30 mouse cellular contexts compared by ENCODE assay signal in the genomic region with DNA sequence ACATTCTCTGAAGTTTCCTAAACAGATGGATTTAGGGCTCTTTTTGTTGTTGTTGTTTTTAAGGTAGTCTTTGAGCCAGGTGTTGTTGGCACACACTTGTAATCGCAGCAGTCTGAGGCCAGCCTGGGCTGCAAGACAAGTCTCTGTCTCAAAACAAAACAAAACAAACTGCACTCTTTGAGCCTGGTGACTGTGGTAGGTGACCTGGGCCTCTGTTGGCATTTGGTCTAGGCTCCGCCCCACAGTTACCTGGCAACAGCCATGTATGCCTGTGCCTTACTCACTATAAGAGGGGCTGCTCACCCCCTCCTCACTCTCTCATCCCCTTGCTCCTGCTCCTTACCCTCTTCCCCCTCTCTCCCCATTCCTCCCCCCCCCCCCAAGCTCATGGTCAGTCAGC. TPM values are rescaled to one million over a fixed set of nuclear protein-coding genes. Genes with fewer than 3 reads are reported as not detected.
DNase-seq lines count a peak whose midpoint lies in the region; ATAC-seq and TF ChIP-seq lines count a peak whose summit lies in the region.
"Had no signal": no experiment of that assay in that cellular context is flagged by ENCODE, and none has a peak within 500 bp of the region (broad histone marks: within the 10 kb centered on the region; RNA-seq: fewer than 3 reads in every experiment).

No protein-coding gene starts in this region.

- TF ChIP-seq CTCF in gastrocnemius, adult 2 months (IDR thresholded peaks at IDR 0.05), result no peak
- no peak for TF ChIP-seq CTCF in liver, adult 2 months (IDR thresholded peaks at IDR 0.05; ENCODE audit: low read depth, low read length)

- H3K9me3 ChIP-seq in kidney, embryonic 16.5 days (ENCODE audit: low read length), result no peaks in the 10 kb centered on the region
- H3K9me3 ChIP-seq in liver, embryonic 12.5 days (replicated peaks), result no peaks in the 10 kb centered on the region
- H3K9me3 ChIP-seq: embryonic facial prominence, embryonic 13.5 days; embryonic facial prominence, embryonic 15.5 days; forebrain, embryonic 10.5 days; forebrain, embryonic 12.5 days; G1E had no signal

- H3K27ac ChIP-seq in gastrocnemius, adult 2 months, result peak overlapping the region; percentile 43; the same call in 1 of the 2 replicates
- H3K27ac ChIP-seq in kidney, embryonic 16.5 days (ENCODE audit: low read length), result no peak overlapping the region
- H3K27ac ChIP-seq in liver, adult 2 months (replicated peaks; ENCODE audit: insufficient read depth, low read depth, low read length), result no peak overlapping the region
- no peak overlapping the region for H3K27ac ChIP-seq in liver, embryonic 12.5 days
- H3K27ac ChIP-seq: embryonic facial prominence, embryonic 13.5 days; embryonic facial prominence, embryonic 15.5 days; forebrain, embryonic 10.5 days; forebrain, embryonic 12.5 days had no signal

- no peak overlapping the region for H3K4me3 ChIP-seq in gastrocnemius, adult 2 months
- H3K4me3 ChIP-seq in kidney, embryonic 16.5 days (ENCODE audit: low read length), result no peak overlapping the region
- H3K4me3 ChIP-seq in liver, adult 2 months (ENCODE audit: insufficient read depth, low read depth, low read length), result no peak overlapping the region
- no peak overlapping the region for H3K4me3 ChIP-seq in liver, embryonic 12.5 days
- H3K4me3 ChIP-seq: embryonic facial prominence, embryonic 13.5 days; embryonic facial prominence, embryonic 15.5 days; erythroblast, embryonic 14.5 days; forebrain, embryonic 10.5 days; forebrain, embryonic 12.5 days had no signal

- no peaks in the 10 kb centered on the region for H3K79me2 ChIP-seq in liver, adult 2 months (ENCODE audit: control insufficient read depth, insufficient read depth, low read length)

- WGBS in kidney, embryonic 16.5 days, result 73% methylated on average over 2 of the region's 2 CpGs
- 66% methylated on average over 2 of the region's 2 CpGs for WGBS in liver, adult 2 months
- WGBS in liver, embryonic 12.5 days (ENCODE audit: insufficient replicate concordance), result 68% methylated on average over 2 of the region's 2 CpGs

- no peak for DNase-seq in gastrocnemius, adult 2 months
- DNase-seq in gastrocnemius, adult 18-20 months (ENCODE audit: low spot score), result no peak
- peak; percentile 38 for DNase-seq in kidney, adult 11 months
- peak; percentile 73 for DNase-seq in liver, adult 2 months (ENCODE audit: extremely low read depth, low read depth, low spot score)
- DNase-seq: adrenal gland, adult 8-10 months; adrenal gland, postnatal 14 days; adrenal gland, postnatal 36 days; B cell, adult 2 months; cerebellum, adult 11 months; cerebellum, adult 18-20 months; cerebellum, adult 8-10 months; cerebellum, adult 9-11 months; cerebellum, postnatal 14 days; cerebellum, postnatal 36 days; embryo, embryonic 11 days had no signal

- no peak for ATAC-seq in kidney, embryonic 16.5 days (ENCODE audit: low FRiP score, low TSS enrichment)
- ATAC-seq in liver, embryonic 12.5 days, result no peak
- ATAC-seq: activated CD4-positive, CD25-positive, alpha-beta regulatory T cell, adult 4 months; CD4-positive, CD25-positive, alpha-beta regulatory T cell, adult 4 months; forebrain, embryonic 14.5 days; forebrain, embryonic 16.5 days; Patski had no signal

- no peak overlapping the region for H3K4me2 ChIP-seq in kidney, embryonic 16.5 days (replicated peaks; ENCODE audit: low read depth, low read length)
- no peak overlapping the region for H3K4me2 ChIP-seq in liver, embryonic 12.5 days
- H3K4me2 ChIP-seq: embryonic facial prominence, embryonic 13.5 days; embryonic facial prominence, embryonic 15.5 days; forebrain, embryonic 12.5 days had no signal

- no peaks in the 10 kb centered on the region for H3K36me3 ChIP-seq in kidney, embryonic 16.5 days (ENCODE audit: insufficient read depth, low read length)
- H3K36me3 ChIP-seq in liver, adult 2 months (ENCODE audit: control insufficient read depth, insufficient read depth, low read length), result no peaks in the 10 kb centered on the region
- H3K36me3 ChIP-seq in liver, embryonic 12.5 days, result no peaks in the 10 kb centered on the region
- H3K36me3 ChIP-seq: embryonic facial prominence, embryonic 13.5 days; embryonic facial prominence, embryonic 15.5 days; forebrain, embryonic 10.5 days; forebrain, embryonic 12.5 days; G1E had no signal

- TF ChIP-seq POLR2A in liver, adult 2 months (IDR thresholded peaks at IDR 0.05; ENCODE audit: extremely low read depth, insufficient read depth, low read length), result no peak

- intact Hi-C loops in gastrocnemius, adult 2 months (cut with DNase I), result no loop called here

- no peak overlapping the region for H3K9ac ChIP-seq in kidney, embryonic 16.5 days (replicated peaks; ENCODE audit: low read length)
- H3K9ac ChIP-seq in liver, adult 2 months (ENCODE audit: low read depth, low read length), result no peak overlapping the region
- H3K9ac ChIP-seq in liver, embryonic 12.5 days, result no peak overlapping the region
- H3K9ac ChIP-seq: embryonic facial prominence, embryonic 13.5 days; embryonic facial prominence, embryonic 15.5 days; forebrain, embryonic 12.5 days had no signal

- H3K4me1 ChIP-seq in kidney, embryonic 16.5 days (ENCODE audit: insufficient read depth, low read length), result peaks cover 11% of the 10 kb centered on the region
- peaks cover 10% of the 10 kb centered on the region for H3K4me1 ChIP-seq in liver, adult 2 months (ENCODE audit: control insufficient read depth, insufficient read depth, low read length)
- H3K4me1 ChIP-seq in liver, embryonic 12.5 days, result peaks cover 26% of the 10 kb centered on the region
- H3K4me1 ChIP-seq: embryonic facial prominence, embryonic 13.5 days; embryonic facial prominence, embryonic 15.5 days; forebrain, embryonic 12.5 days had no signal

- H3K27me3 ChIP-seq in kidney, embryonic 16.5 days (ENCODE audit: insufficient read depth, low read length), result no peaks in the 10 kb centered on the region
- H3K27me3 ChIP-seq in liver, adult 2 months (ENCODE audit: control insufficient read depth, insufficient read depth, low read length), result no peaks in the 10 kb centered on the region
- H3K27me3 ChIP-seq in liver, embryonic 12.5 days (replicated peaks), result peaks cover 20% of the 10 kb centered on the region
- H3K27me3 ChIP-seq: CH12.LX; embryonic facial prominence, embryonic 13.5 days; embryonic facial prominence, embryonic 15.5 days; forebrain, embryonic 12.5 days; Patski had no signal

RNA-seq across cellular contexts. Expression of a gene that starts 9.4 kb away (rescaled TPM):
- 10 to 100 TPM; 82.3 to 82.4 TPM for total RNA-seq in gastrocnemius, adult 2 months (2021)
- 100 to 1,000 TPM in 1 of 2 experiments, 10 to 100 TPM in 1; 78.2 to 106 TPM for total RNA-seq in gastrocnemius, adult 18-20 months (2021)
- 90.9 and 96.3 TPM in 2 replicates for polyA plus RNA-seq in kidney, embryonic 16.5 days (2015; fragmentation: Nextera tagmentation; extraction: Ambion mirVana)
- 41.3 and 45.8 TPM in 2 replicates for total RNA-seq in liver, adult 2 months (2014; rRNA removed)
- 27.5 and 33.8 TPM in 2 replicates for polyA plus RNA-seq in liver, adult 2 months (2012; rRNA removed)
- polyA plus RNA-seq in liver, embryonic 12.5 days (2016; fragmentation: Nextera tagmentation; extraction: Ambion mirVana), result 40.4 and 42.0 TPM in 2 replicates

RNA-seq across cellular contexts. Expression of a gene that starts 26.1 kb away (rescaled TPM):
- not detected for total RNA-seq in gastrocnemius, adult 2 months (2021)
- not detected for total RNA-seq in gastrocnemius, adult 18-20 months (2021)
- 0.05 and 0.17 TPM in 2 replicates for polyA plus RNA-seq in kidney, embryonic 16.5 days (2015; fragmentation: Nextera tagmentation; extraction: Ambion mirVana)
- total RNA-seq in liver, adult 2 months (2014; rRNA removed), result under 0.01 and 0.07 TPM in 2 replicates
- 0.11 TPM in 1 of 2 replicates, not detected in the other for polyA plus RNA-seq in liver, adult 2 months (2012; rRNA removed)
- polyA plus RNA-seq in liver, embryonic 12.5 days (2016; fragmentation: Nextera tagmentation; extraction: Ambion mirVana), result 0.07 and 0.10 TPM in 2 replicates
- total RNA-seq: adrenal gland, adult 18-20 months; CH12.LX had no signal
- polyA plus RNA-seq: activated CD4-positive, CD25-positive, alpha-beta regulatory T cell, adult 4 months; CD4-positive, CD25-positive, alpha-beta regulatory T cell, adult 4 months; erythroblast, embryonic 14.5 days; forebrain, embryonic 14.5 days; forebrain, embryonic 16.5 days; G1E; Patski had no signal

RNA-seq across cellular contexts. Expression of a gene that starts 39.1 kb away (rescaled TPM):
- 100 to 1,000 TPM; 606 to 729 TPM for total RNA-seq in gastrocnemius, adult 2 months (2021)
- total RNA-seq in gastrocnemius, adult 18-20 months (2021), result 100 to 1,000 TPM; 639 to 682 TPM
- 897 and 905 TPM in 2 replicates for polyA plus RNA-seq in kidney, embryonic 16.5 days (2015; fragmentation: Nextera tagmentation; extraction: Ambion mirVana)
- 1,005 and 1,133 TPM in 2 replicates for total RNA-seq in liver, adult 2 months (2014; rRNA removed)
- 292 and 293 TPM in 2 replicates for polyA plus RNA-seq in liver, adult 2 months (2012; rRNA removed)
- 938 and 976 TPM in 2 replicates for polyA plus RNA-seq in liver, embryonic 12.5 days (2016; fragmentation: Nextera tagmentation; extraction: Ambion mirVana)

Comparison
In these comparisons a context has a peak if more than half of its experiments do, and no peak if none do; other contexts are left out.
1. DNase-seq: peak in kidney, adult 11 months (single experiment) and liver, adult 2 months (single experiment); none in gastrocnemius, adult 2 months (single experiment) and gastrocnemius, adult 18-20 months (single experiment).